Mouse (Mus musculus) telencephalon, adult 2 months (tissue): ENCODE data around the gene Erc1.

Experiments
- DNase-seq: peaks from one replicate; pipeline ENCODE4 v3.0.0-alpha.2; 2011; ENCODE audit warnings: low read depth, low spot score

Gene Erc1

DNA sequence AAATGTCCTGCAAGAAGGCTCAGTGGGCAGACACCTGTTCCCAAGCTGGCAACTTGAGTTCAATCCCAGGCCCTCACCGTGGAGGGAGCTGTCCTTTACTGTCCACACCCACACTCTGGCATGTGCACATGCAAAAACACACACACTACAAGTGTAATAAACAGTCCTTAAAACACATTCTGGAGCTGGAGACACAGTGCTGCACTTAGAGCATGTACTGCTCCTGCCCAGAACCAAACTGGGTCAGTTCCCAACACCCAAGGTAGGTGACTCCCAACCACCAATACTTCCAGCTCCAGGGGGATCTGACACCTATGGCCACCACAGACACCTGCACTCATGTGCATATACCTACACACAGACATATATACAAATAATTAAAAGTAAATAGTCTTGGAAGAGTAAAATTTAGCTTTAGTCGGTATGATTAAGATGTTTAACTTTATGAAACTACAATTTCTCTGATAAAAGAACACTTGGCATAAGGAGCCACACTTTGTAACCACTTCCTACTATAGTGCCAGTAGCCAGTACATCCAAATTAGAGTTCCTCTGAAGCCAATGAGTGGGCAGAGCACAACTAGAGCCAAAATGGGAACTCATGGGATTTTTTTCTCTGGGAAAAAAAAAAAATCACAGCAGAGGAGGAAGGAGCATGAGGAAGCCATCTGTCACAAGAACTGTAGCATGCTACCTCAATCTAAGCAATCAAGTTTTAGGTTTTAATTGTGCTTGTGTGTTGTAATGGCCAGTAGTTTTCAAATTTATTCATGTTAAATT, 39.1 kb downstream of the Erc1 start:
- peak; percentile 89 for DNase-seq

DNA sequence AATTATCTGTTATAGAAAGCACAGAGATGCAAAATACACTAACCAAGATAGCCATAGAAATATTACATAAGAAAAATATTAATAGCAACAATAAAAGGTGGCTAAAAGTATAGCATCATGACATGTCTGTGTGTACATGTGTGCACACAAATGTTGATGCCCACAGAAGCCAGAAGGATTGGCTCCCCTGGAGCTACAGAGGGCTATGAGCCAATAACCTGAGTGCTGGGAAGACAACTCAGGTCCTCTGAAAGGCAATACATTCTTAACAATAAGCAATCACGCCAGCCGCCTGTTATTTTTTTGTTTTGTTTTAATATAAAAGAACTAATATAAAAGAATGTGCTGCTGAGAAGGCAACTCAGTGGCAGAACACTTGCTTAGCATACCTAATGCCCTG, 44.7 kb downstream of the Erc1 start:
- DNase-seq: no peak

DNA sequence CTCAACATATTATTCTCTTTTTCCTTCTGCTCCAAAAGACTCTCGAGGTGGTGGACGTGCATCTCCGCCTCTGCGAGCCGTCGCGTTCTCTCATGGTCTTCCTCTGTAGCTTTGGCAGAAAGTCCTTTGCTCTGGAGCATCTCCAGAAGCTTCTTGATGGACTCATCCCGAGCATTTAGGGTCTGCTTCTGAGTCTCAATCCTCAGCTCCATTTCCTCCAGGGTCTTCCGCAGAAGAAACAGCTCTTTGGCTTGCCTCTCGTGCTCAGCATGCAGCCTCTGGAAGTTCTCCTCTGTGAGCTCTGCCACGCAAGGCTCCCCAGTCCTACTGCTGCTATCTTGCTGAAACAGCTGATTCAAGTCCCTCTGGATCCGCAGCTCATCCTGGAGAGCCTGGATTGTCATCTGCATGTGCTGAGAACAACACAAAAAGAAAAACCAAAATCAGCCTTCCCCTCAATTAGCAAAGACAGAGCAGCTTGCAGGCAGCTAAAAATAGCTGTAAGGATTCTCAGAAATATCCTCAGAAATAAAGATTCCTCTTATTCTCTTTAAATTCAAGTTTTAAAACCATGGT, 51.0 kb downstream of the Erc1 start:
- DNase-seq: peak; percentile 67

DNA sequence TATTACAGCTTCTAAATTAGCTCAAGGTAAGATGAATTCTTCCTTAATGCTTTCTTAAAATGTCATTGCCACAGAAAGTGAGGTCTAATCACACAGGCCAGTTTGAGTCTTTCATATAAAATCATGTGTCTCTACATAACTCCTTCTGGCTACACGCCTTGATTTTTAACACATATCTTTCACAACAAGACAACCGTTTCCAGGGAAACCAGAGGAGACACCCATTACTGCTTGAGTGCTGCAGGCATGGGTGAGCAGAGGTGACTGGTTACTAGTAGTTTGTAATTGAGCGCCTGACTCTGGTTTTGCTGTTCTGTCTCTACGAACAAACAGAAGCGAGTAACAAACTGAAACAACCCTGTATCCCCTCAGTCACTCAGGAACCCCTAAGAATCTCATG, 51.7 kb downstream of the Erc1 start:
- no peak for DNase-seq

DNA sequence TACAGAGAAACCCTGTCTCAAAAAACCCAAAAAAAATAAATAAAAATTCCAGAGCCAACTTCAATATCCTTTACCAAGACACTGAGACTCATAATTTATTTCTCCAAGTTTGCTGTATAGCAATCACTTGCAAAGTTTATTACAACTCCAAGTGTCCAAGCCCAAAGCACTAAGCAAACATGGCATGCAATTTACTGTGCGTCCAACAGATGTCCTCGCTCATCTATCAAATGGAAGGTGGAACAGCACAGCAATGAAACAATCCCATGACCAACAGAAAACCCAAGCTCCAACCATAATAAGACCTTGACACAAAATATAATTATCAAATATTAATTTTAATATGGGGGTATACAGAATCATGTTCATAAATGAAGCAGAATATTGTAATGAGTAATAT, 55.4 kb downstream of the Erc1 start:
- DNase-seq: peak; percentile 31

DNA sequence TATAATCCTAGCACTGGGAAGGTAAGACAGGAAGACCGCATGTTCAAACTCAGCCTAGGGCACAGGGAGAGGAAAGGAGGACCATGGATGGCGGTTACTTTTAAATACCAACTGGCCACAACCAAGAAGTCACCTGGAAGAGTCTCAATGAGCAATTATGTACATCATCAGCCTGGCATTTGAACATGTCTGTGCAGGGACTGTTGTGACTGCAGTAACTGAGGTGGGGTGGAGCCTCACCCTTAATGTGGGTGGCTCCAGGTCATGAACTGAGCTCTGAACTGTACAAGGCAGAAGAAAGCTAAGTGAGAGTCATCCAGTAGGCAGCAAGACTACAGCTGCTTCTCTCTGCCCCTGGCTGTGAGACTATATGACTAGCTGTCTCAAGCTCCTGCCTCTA, 65.6 kb downstream of the Erc1 start:
- no peak for DNase-seq

DNA sequence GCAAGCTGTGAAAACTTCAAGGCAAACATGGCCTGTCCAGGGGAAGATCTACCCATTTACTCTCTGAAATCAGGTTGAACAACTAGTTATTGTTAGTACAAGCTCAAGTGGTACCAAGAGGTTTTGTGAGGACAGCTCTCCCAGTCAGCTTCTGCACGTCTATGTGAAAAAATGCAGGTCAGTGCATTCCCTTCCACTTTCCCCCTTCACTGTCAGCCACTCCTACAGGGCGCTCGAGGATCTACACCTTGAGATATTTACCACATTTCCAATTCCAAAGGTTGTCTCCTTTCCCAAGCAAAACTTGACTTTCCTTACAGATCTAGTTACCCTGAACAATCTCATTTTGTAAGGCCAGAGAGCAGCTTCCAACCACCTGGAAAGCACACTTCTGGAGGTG, 66.9 kb downstream of the Erc1 start:
- DNase-seq: no peak

DNA sequence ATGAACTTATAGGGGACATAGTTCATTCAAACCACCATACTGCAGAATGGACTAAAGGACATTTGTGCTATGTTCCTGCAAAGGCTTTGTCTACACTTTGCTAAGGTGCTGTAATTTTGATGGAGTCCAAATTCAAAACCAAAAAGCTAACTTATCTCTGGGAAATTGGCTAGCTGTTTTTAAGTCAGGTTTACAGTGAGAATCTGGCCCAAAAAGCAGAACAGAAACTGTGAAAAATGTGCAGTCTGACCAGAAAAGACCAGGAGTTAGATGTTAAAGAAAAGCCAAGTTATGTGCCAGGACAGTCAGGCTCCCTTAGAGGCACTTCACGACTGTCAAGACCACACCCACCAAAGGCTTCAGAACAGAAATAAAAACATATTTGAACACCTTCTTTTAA, 79.2 kb downstream of the Erc1 start:
- DNase-seq: no peak

DNA sequence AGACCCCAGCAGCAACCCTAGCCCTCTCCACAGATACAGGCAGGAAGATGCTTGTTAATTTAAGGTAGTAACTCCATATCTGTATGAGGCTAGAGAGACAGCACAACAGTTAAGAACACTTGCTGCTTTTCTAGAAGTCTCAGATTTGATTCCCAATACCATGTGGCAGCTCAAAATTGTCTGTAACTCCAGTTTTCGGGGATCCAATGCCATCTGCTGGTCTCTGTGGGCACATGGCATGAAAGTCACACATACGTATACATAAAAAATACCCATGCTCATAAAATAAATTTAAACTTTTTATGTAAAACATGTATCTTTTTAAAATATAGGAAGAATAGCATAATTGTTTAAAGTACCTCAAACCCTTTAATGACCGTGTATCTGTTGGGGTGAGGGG, 83.6 kb downstream of the Erc1 start:
- DNase-seq: no peak

DNA sequence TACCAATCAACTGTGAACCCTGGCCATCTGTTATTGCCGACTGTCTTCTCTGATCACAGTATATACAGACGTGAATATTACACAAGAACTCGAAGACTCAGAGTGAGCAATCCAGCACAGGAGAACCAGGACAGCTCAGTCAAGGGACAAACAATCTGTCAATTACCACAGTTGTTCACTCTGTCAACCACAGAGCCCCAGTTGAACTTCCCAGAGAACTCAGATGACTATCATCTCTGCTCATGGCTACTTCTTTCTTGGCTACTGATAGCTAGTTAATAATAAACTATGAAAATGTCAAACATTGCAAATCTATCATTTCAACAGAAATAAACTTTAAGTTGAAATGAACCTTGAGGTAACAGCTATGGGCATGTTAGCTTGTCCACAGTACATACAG, 88.1 kb downstream of the Erc1 start:
- DNase-seq: no peak

DNA sequence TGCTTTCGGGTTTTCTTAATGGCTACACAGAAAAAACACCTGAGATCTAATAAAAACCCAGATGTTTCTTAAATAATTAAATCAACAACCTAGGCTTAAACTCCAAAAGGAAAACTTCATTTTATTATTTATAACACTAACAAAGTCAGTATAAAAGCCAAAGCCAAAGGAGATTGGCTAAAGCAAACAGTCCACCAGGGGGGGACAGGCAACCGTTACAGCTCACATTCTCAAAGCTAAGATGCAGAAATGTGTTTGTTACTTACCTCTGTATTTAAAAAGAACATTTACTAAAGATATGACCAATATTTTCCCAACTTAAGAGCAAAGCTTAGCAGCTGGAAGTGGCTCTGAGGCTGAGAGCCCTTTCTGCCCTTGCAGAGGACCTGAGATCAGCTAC, 89.5 kb downstream of the Erc1 start:
- DNase-seq: no peak

DNA sequence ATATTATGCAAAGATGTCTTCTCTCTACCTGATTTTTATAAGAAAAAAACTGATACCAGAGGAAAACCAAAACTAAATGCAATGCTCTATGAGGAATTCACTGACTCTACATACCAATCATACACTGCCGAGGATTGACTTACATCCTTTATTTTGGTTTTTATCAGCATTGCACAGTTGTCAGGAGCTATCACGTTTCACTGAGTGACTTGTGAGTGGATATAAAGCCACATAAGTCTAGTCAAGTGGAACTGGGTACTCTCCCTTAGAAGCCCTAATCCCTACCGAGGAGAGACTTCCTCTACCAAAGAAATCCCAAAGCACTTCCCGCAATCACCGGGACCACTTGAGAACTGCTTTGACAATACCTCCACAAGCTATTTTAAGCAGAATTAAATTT, 90.2 kb downstream of the Erc1 start:
- DNase-seq: no peak

DNA sequence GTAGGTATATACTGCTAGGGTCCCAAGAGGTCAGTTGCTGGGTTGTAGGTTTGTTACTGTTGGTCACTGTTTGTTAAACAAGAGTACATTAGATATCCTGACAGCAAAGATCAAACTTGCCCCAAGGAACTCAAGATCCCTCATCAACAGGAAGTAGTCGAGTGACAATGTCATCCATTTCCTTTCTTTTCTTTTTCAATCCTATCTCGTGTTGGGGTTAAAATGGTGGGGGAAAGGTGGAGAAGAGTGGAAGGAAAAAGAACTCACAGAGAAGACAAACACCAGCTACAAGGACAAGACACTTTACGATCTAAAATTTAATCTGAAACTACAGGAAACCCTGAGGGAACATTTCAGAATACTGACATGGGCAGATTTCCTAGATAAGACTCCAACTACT, 92.1 kb downstream of the Erc1 start:
- DNase-seq: no peak

DNA sequence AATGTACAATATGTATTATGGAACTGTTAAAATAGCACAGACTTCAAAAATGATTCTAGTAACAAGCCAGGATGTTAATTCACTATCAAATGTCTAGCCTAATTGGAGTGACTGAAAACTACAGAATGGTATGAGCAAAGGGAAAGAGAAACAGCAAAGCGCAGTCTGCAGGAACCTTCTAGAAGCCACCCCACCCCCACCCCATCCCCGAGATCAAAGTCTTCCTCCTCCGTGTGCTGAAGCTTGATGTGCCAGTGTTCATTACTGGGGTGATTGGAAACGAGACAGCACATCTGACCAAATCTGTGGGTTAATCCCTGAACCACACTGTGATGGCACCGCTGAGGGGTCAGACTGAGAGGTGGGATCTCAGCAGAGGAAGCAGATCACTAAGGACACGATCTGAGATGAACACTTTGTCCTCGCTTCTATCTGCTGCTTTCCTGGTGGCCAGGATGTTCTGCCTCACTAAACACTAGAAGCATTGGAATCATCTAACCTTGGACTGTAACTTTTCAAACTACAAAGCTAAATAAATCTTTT, 98.8 kb downstream of the Erc1 start:
- no peak for DNase-seq

DNA sequence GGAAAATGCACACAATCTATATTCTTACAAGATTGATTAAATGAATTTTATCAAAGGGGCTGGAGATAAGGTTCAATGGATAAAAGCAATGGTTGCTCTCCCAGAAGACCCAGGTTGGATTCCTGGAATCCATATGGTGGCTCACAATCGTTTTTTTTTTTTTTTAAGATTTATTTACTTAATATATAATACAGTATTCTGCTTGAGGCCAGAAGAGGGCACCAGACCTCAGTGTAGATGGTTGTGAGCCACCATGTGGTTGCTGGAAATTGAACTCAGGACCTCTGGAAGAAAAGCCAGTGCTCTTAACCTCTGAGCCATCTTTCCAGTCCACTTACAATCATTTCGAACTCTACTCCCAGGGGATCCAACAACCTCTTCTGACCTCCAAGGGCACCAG, 106.1 kb downstream of the Erc1 start:
- no peak for DNase-seq

DNA sequence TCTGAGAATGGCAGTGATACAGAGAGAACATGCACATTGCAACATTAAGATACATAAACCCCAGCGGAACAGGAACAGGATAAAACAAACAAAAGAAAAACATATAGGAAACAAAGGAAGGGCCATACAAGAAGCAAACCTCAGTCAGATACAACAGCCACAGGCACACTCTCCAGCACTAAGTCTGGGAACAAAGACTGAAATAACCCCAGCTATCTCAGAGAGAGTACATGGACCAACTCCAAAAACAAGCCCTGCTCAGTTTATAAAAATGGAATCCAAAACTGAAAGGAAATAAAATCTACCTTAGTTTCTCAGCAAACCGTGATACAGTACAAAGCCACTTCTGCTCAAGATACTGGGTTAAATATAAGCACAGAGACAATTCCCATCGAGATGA, 107.4 kb downstream of the Erc1 start:
- DNase-seq: peak; percentile 17

DNA sequence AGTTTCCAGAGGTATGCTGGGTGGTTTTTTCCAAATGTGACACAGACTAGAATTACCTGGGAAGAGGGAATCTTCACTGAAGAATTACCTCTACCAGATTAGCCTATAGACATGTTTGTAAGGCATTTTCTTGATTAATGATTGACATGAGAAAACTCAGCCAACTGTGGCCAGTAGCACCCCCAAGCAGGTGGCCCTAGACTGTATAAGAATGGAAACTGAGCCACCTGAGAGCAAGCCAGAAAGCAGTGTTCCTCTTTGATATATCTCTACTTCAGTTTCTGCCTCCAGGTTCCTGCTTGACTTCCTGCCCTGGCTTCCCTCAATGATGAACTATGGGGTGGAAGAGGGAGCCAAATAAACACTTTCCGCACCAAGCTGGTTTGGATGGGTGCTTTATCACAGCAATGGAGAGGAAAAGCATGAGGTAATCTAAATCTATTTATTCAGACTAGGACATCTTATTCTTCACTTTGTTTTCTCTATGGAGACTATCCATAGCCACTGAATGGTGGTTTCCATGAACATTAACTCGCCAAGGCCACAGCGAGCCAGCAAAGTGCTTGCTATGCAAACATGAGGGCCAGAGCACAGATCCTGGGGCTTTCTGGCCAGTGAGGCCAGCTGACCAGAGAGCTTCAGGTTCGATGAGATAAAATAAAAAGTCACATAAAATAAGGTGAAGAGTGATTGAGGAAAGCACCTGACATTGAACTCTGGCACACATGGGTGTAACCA, 109.2 kb downstream of the Erc1 start:
- DNase-seq: no peak

DNA sequence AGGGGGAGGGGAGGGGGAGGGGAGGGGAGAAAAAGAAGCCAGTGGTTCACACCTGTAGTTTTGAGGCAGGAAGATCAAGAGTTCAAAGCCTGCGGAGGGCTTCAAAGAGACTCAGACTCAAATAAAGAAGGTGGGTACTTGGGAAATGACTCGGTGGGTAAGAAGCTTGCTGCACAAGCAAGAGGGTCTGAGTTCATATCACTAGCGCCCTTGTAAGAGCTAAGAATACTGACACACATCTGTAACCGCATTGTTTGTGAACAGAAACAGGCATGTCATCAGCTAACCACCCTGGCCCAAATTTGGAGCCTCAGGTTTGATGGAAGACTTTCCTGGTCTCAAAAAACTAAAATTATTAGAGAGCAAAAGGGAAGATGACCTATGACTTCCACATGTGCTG, 110.3 kb downstream of the Erc1 start:
- DNase-seq: no peak

DNA sequence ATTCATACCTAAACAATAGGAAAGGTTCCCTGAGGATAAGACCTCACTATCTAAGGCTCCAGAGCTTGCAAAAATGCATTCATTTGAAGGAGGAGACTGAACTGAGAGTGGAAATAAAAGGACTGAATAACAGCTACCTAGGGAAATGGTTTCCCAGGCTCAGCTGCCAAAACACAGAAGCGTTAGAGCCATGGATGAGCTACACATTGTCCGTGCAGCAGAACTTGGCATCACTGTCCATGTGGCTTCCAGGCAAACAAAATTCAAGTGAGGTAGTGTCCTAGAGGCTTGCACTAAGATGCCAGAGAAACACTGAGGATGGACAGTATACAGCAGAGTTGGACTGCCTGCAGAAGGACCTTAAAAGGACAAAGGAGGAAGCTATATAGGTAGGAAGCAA, 112.0 kb downstream of the Erc1 start:
- DNase-seq: no peak

DNA sequence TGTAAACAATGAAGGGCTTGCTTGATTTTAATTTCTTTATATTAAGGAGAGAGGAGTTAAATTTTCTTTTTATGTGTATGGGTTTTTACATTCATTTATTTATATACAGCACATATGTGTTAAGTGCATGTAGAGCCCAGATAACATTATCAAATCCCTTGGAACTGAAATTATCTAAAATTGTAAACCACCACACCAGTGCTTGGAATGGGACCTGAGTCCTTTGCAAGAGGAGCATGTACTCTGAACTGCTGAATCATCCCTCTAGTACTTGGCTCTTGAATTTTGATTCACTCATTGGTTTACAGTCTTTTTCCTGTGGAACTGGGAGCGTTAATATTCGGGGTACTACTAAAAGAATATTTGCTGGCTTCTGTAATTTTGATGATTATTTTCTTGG, 116.8 kb downstream of the Erc1 start:
- no peak for DNase-seq

DNA sequence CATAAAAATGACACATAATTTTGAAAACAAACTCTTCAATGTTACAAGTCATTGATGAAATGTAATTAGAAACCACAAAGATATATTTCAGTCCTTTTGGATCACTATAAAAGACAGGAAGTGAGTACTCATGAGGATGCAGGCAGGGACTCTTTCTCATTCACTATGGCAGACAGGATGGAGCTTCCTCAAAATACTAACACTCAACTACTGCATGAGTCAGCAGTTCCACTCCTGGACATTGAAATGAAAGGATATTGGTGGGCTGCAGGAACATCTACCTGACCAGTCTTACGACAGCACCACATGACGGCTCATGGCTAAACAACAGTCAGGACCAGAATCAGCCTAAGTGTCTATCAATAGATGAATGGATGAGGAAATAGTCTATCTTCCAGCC, 132.7 kb downstream of the Erc1 start:
- no peak for DNase-seq

DNA sequence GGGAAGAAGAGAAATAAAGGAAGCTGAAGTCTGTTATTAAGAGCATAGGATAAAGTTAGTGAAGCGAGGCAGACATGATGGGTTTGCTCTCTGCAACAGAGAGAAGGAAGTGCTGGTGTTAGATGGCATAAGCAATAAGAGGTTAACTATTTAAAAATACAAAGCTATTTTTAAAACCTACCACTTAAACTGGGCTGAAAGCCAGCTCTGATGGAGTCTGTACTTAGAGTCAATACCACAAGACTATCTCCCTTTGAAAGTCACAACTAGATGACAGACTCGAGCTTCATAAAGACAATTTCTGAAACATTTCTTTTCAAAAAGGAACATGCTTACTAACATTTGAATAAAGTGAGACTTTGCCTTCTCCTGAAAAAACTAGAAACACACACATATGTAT, 134.0 kb downstream of the Erc1 start:
- DNase-seq: peak; percentile 10

DNA sequence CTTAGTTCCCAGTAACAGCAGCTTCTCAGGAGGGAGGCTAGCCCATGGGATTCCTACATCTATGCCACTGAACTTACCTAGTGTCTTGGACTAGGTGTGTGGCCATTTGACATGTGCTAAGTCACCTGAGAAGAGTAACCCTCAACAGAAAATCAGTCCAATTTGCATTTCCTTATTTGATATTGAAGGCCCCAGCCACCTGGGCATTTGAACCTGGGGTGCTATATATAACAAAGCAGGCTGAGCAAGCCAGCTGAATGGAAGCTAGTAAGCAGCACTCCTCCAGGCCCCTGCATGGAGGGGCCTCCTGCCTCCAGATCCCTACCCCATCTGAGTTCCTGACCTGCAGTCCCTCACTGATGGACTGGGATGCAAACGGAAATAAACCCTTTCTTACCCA, 135.5 kb downstream of the Erc1 start:
- DNase-seq: no peak
